Mouse (Mus musculus) kidney, adult 2 months (tissue): ENCODE measurements around the gene Ube4b.

Experiments
- CTCF ChIP-seq: fragments of 200-500 bp; conservative IDR thresholded peaks from 2 replicates; pipeline ENCODE4 v1.5.1; 2011; ENCODE audit warnings: low read depth, mild to moderate bottlenecking, control low read depth, low read length, moderate library complexity, mixed read lengths; ENCODE audit not compliant: insufficient read depth, insufficient read length
- POLR2A ChIP-seq: fragments of 200-500 bp; IDR thresholded peaks from one replicate; pipeline ENCODE4 v1.6.1; 2011; ENCODE audit warnings: low read depth, low read length, control low read depth

- no peak for TF ChIP-seq POLR2A
- TF ChIP-seq CTCF: no peak
These were observed 17.9 kb upstream of the Ube4b start for GRCm38 (mm10) chr4:149444465-149444864.
